Mouse (Mus musculus) frontal cortex, adult (tissue): ENCODE results near the gene Gmnn.
"Not testable (repeated sequence)": the region's sequence is repeated elsewhere in the genome, so short reads cannot be mapped to it uniquely, and the experiment has no call there.

Experiments
- ATAC-seq: cut with Nextera tagmentation; 2 replicates; pipeline ENCODE4 v1.9.2; 2017; ENCODE audit warnings: mild to moderate bottlenecking, moderate library complexity, mixed read lengths; ENCODE audit not compliant: low TSS enrichment

Gene Gmnn

DNA sequence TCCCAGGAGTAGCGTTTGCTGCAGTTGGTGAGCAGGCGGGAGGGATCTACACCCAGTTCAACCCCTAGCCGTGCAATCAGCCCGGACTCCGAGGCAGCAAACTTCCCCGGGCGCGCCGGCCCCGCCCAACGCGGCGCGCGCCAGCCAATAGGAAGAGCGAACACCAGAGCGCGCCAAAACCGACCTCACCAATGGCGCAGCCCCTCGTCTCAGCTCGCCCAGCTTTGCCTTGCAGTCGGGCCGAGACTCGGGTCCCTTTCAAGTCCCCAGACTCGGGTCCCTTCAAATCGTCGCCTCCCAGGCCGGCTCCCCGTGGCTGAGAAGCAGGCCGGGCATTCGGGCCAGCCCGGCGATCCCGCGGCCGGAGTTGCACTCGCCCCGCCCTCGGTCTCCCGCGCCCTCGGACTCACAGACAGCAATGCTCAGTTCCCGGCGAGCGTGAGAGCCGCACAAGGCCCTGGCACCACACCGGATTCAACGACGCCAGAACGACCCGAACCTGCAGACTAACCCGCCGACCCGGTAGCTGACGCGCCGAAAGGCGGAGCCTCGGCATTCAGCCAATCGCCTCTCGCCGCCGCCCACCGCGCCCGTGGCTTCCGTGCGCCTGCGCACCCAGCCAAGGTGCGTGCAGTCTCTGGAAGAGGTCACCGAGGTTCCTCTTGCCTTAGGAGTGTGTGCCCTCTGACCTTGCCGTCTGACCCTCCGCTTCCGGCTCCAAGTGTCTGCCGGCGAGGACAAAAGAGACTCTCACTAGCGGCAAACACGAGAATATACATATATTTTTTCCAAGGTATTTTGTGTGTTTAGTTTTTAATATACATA lies at the start of gene Gmnn:
TSS of gene Gmnn (minus strand) at position 521 of the 825 bp plus-strand sequence.
- peak; percentile 99 for ATAC-seq

DNA sequence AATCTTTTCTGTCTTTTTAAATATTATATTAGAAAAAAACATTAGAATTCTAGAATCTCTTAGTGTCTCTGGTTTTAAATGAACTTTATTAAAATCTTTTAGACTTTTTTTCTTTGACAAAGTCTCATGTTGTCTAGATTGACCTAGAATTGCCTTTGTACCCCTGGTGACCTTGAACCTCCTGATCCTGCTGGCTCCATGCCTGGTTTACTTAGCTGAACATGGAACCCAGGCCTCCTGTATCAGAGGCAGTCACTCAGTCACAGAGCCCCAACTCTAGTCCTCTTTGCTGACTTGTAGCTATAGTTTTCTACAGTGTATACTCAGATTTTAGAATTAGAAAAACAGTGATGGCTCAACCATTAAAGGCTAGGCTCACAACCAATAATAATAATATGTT lies 44.4 kb upstream of the Gmnn start:
- ATAC-seq = no peak

DNA sequence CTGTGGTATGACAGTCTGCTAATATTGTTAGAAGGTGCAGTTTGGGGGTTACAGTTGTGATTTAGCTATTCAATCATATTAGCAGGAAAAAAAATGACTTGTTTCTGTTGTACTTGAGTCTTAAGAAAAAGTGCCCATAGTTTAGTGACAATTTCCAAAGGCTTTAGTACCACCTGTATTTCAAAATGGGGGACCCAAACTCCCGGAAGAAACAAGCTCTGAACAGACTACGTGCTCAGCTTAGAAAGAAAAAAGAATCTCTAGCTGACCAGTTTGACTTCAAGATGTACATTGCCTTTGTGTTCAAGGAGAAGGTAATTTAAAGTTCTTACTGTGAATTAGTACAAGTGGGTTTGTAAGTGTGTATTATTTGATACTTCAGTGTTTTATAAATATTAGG lies 41.5 kb upstream of the Gmnn start:
- ATAC-seq = no peak

DNA sequence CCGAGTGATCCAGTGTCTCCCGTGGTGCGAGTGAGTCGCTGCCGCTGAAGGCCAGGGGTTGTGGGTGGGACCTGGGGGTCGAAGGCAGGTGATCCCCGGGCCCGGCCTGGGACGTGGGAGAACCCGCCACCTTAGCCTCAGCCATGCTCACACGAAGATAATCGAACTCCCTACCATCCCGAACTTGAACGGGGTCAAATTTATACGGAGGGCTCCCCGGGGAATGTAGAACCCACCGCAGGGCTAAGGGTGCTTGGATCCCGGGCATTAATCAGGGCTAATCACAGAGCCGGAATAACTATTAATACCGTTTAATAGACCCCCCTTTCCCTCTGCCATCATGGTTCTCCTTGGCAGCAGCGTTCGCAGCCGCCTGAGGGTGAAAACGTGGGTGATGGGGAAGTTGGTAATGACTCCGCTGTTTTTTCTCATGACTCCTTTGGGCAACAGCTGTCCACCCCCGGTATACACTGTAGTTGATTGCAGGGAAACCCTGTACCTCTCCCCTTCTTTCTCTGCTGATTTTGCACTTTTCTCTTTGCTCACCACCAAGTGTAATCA lies 40.5 kb upstream of the Gmnn start:
- no peak for ATAC-seq

DNA sequence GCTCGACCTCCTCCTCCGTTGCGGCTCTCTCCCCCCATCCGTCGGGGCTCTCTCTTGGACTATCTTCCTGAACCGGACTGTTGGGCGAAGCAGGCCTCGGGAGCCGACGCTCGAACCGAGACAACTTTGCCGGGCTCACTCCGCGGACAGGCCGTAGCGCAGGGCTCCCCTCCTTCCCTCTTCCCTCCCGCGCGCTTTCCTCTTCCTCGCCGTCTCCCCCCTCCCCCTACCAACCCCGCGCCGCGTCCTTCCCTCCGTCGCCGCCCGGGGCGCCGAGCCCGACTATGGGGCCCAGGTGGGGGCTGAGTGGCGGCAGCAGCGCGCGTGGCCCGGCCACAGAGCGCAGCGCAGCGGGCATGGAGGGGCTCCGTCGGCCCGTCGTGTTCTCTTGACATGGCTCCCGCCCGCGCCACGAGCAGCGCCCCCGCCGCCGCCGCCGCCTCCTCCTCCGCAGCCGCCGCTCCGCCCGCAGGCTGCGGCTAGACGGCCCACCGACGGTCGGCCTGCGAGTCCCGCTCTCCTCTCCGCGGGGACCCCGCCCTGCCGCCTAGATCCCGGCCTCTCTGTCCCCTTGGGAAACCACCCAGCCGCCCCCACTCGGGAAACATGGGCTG lies 39.7 kb upstream of the Gmnn start, which contains the start of gene BC005537:
TSS of gene BC005537 (plus strand) at position 350 of the 614 bp plus-strand sequence.
- ATAC-seq = peak; percentile 32

DNA sequence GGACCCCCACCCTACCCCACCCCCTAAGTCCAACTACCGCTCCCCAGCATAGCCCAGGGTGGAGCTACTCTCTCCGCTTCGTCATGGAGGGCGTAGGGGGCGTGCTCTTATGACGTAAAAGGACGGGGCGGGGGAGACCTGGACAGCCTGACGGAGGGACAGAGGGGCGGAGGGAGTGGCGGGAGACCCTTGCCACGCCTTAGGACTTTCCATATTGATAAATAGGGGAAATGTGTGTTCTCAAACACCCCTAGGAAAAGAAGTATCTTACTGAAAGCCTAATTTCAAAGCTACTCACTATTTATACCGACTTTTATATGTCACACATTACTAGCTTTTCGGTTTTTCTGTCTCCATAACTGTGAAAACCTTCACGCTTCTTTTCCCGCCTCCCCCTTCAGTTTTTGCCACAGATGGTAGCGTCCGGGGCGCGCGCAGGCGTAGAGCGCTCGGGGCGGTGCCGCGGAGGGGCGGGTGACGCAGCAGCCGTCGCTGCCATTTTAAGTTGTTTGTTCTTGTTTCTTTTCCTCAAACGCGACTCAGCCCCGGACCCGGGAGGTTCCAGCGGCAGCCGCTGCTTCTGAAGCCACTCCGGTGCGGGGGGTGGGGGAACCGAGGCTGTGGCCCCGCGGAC lies 39.1 kb upstream of the Gmnn start:
- peak; percentile 84 for ATAC-seq

DNA sequence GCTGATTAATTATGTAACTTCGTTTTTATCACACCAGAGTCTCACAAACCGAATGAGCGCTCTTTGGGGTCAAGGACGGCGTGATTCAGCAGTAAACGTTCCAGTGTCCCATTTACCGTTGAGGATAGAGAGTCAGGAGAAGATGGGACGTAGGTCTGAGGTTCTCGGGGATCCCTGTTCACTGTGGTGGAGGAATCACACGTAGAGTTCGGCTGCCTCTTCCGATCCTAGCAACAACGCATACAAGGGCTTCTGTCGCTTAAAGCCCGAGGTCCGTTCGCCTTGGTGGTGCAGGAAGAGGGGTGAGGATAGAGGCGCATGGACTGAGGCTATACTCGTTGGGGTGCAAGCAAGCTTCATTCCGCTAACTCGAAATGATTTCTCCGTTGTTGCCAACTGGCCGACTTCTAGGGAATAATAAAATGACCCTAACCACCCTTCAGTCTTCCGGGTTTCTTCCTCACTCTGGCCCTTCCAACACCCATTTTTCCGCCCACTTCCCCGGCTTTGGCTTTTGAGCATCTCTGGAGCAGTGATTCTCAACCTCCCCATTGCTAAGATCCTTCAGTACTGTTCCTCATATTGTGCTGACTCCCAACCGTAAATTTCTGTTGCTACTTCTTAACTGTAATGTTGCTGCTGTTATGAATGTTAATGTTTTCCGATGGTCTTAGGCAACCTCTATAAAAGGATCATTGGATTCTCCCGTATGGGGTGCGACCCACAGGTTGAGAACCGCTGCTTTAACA lies 38.4 kb upstream of the Gmnn start:
- peak; percentile 42 for ATAC-seq

DNA sequence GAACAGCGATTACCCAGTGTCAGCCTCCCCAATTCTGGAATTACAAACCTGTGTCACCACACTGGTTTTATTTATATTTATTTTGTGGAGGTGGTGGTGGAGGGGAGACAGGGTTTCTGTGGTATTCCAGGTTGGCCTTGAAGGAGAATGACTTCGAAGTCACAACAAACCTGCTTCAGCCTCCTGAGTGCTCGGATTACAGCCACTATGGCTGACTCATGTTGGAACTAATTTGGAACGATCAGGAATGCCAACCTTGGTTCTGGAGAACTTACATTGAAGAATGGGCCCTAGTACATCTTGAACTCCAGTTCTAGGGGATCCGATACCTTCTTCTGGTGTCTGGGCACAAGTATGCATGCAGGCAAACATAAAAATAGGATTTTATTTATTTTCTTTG lies 37.7 kb upstream of the Gmnn start:
- ATAC-seq = no peak

DNA sequence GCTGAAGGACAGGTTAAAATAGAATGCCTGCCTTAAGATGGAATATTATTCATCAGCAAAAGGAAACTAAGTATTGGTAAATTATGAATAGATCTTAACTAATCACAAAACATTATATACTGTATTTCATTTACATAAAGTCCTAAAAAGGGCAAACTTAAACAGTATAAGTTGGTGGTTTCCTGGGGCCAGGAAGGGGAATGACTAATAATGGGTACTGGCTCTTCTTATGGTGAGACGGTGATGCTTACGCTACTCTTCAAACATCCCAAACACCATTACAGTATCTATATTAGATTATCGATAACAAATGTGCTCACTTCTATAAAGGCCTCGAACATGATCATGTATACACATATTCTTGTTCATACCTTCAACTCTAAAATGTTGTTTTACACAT lies 37.0 kb upstream of the Gmnn start:
- ATAC-seq = no peak

DNA sequence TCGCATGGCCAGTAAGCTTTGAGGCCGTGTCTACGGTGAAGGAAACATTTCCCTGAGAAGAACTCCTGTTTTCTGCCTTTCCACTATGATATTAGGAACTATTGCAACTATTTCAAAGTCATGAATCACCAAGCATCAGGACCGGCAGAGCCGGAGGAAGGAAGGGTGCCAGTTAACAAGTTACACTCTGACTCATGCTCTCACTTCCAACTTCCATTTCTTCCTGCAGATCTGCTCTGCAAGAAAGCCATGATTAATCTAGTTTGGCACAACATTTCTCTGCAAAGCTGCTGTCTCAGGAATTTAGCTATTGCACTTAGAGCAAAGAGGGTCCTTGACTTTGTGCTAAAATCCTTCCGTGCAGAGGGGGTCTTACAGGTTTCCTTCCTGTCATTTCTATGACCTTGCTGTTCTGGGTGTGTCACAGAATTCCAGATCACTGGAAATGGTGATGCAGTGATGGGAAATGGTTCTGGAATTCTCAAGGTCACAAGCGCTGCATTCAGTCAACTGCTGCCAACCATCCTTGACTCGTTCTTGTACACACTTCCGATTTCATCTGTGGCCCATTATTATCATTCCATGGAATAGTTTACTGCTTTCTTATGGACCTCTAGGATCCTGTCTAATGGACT lies 30.8 kb upstream of the Gmnn start:
- peak; percentile 88 for ATAC-seq

DNA sequence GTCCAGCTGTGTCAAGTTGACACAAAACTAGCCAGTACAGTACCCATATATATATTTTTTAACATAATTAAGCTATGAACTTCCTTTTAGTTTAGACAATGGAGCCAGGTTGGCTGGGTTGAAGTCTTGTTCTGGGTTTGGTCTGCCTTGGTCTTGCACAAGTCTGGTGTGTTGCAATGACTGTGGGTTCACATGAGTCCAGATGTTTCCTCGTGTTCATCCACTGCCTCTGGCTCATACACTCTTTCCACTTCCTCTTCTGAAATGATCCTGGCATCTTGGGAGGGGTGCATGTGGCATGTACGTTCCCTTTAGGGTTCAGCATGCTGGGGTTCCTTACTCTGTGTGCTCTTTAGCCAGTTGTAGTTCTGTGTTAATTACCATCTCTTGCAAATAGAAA lies 29.6 kb upstream of the Gmnn start:
- ATAC-seq = no peak

DNA sequence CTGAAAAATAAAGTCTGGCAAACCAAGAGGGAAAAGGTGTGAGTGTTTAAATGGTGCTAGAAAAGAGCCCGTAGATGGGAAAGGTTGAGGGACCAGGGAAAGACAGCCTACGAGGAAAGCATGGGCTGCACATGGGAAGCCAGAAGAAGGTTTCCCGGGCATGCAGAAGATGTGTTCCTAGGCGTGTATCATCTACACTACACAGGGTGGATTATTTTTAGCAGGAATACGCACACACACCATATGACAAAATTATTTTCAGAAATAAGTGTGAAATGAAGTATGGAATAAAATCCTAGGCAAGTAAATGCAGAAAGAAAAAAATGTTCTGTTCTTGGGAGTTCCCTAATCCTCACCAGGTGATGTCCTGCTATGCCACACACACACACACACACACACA lies 25.8 kb upstream of the Gmnn start:
- ATAC-seq = peak; percentile 71

DNA sequence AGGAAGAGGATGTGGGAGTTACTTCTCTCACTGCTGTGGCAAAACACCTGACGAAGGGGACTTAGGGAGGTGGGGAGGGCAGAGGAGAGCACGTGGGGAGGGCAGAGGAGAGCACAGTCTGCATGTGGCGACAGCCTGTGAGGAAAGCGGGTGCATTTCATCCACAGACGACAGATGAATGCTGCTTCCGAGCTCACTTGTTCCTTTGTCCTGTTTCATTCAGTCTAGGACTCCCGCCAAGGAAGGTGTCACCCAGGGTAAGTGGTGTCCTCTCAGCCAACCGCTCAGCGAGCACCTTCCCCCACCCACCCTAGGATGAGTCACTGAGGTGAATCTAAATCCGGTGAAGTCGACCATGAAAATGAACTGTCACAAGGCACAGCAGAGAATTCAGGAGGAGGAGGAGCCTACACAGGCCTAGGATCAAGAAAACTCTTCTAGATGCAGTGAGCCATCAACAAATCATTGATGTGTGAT lies 24.3 kb upstream of the Gmnn start:
- peak; percentile 86 for ATAC-seq

DNA sequence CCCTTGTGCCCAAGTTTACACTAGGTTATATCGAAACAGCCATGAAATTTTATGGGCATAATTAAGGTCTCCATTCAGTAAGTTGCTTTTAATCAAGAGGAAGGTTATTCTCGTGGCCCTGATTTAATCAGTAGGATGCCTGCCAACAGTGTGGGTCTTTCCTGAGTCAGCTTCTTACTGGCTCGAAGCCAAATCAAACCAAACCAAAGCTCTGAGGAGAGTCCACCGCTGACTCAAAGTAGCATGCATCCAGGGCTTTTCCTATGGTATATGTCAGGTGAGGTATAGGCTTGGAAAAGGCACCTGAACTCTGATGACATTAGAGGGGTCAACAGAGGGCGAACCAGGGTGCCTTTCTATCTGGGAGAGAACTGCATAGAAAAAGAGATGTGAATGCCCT lies 20.2 kb upstream of the Gmnn start:
- ATAC-seq = no peak

DNA sequence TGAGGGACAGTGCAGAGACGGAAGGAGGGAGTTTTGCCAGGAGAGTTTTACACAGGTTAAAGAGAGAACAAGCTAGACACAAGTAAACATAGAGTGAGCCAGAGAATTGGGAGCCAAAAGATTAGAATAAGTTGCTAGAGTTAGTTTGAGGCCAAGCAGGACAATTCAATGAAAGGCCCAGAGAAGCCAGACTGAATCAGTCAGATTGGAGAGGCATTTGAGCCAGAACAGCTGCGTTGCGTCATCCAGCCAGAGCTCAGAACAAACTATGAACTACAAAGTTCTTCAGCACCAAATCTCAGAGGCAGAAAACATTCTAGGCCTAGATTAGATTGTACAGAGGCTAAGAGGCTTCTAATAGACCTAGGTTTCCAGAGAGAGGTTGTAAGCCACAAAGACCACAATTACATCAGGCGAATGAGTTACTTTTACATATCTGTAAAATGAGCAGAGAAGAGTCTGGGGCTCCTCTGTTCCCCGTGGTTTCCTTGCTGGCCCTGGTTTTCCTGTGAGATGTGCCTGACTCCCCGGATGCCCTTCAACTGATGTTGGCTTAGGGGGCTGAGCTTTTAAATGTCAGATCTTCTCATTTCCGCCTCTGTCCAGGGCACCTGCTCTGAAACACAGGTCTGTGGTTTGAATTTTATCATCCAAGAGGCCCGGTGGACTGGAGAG lies 17.1 kb upstream of the Gmnn start:
- no peak for ATAC-seq

DNA sequence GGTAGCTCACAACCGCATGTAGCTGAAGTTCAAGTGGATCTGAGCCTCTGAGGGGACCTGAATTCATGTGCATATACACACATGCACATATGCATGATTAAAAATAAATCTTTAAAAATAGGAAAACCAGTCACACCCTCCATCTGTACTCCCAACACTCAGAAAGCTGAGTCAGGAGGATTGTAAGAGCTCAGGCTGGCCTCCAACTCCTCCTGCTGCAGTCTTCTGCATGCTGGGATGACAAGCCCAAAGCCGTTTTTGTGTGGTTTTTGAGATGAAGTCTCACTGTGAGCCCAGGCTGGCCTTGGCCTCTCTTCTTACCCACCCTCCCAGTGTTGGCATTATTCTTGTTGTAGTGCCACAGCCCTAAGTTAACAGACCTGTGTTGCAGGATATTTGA lies 16.3 kb upstream of the Gmnn start:
- peak; percentile 53 for ATAC-seq

DNA sequence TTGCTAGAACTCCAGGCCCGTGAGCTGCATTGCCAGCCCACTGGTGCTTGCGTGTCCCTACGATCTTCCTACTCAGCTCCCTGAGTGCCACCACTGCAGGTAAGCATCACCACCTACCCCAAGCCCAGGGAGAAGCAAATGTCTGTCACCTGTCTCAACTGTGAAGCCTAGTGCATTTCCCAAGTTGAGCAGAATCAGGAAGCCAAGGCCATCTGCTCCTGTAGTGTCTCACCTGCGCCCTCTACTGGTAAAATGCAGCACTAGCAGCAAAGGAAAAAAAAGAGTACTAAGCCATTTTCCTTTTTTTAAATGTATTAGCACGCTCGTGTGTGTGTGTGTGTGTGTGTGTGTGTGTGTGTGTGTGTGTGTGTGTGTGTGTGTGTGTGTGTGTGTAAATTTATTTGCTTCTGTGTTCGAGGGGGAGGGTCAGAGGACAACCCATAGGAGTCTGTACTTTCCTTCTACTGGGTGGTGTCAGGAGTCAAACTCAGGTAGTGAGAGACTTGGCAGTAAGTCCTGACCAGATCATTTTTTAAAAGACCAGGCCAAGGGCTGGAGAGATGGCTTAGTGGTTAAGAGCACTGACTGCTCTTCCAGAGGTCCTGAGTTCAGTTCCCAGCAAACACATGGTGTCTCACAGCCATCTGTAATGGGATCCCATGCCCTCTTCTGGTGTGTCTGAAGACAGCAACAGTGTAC lies 14.6 kb upstream of the Gmnn start:
- peak; percentile 87 for ATAC-seq

DNA sequence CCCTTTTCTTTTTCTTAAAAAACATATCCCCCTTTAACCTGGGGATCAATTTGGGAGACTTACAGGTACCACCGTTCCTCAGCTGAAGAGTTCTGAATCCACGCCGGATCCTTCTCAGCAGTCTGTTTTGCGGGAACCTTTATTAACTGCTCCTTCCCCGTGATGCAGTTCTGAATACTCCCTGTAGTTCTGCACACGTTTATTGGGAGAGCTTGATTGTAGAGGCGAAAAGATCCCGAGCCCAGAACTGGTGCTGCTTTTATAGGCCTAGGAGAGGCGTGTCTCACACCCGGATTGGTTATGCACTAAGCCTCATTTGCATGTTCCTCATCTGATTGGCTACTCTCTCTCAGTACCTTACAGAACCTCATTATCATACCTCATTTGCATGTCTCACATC lies 9.8 kb upstream of the Gmnn start:
- not testable (repeated sequence) for ATAC-seq

DNA sequence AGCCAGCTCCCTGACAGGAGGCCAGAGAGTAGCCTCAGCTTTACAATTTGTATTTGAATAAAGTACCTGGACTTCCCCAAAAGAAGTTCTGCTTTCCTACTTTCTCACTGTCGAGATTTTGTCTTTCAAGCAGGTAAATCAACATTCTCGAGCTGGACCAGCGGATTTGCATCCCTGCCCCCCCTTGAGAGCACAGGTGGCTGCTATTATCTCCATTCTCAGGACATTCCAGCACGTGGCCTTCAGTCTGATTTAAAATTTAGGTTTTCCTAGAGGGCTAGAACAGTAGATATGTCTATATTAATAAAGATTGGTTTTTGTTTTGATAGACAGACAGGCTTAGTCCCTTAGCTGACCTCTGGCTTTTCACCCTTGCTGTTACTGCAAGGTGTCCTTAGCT lies 6.1 kb upstream of the Gmnn start:
- not testable (repeated sequence) for ATAC-seq

DNA sequence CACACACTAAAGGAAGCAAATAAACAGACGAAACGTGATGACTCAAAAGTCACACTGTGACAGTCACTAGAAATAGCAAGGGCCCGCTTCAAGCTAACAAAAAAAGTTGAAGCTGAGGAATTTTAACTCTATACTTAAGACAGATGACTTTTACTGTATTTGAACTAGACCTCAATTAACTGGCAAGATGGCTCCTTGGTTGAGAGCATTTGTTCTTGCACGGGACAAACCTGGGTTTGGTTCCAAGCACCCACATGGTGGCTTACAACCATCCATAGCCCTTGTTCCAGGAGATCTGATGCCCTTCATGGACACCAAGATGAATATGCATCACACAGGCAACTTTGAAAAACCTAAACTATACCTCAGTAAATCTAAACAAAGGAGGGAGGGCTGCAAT lies 531 bp upstream of the Gmnn start:
- ATAC-seq = no peak
